Mouse (Mus musculus) stomach, postnatal 0 days (tissue): ENCODE data around the gene Brms1.

Experiments
- CTCF ChIP-seq: IDR thresholded peaks from 2 replicates; pipeline ENCODE4 v1.5.1; 2016; ENCODE audit warnings: antibody characterized with exemption, low read depth, mild to moderate bottlenecking, moderate library complexity
- EP300 ChIP-seq: optimal IDR thresholded peaks from 2 replicates; pipeline ENCODE3; 2016; ENCODE audit warnings: antibody characterized with exemption

DNA sequence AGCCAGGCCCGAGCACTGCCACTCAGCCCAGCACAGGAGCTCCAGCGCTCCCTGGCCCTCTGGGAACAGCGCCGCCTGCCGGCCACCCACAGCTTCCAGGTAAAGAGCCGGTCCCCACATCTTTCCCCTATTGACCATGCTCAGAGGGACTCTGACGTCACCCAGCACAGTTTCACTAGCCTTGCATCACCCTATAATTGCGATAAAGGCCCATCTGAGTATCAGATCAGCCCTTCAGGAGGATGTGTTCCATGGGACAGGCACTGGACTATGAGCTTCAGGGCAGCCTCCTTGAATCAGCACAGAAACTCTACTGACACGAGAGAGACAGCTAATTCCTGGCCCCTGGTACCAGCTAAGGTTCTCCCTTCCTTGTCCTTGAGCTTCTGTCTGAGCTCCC, 12.8 kb downstream of the Brms1 start:
- TF ChIP-seq CTCF (peak; percentile 86), EP300 (no peak)
